Mouse (Mus musculus) midbrain, embryonic 16.5 days (tissue): ENCODE results near the gene R3hdm2. TPM values are rescaled to one million over a fixed set of nuclear protein-coding genes. Genes with fewer than 3 reads are reported as not detected.
A peak's percentile ranks its signal among the peaks of the same experiment; 100 is the strongest.

Experiments
- ATAC-seq: fragments of 200-750 bp; cut with Nextera tagmentation; 2 replicates; pipeline ENCODE4 v1.8.0; 2017; ENCODE audit warnings: moderate TSS enrichment
- H3K27ac ChIP-seq: fragments of 300-500 bp; sonication (generic); 2 replicates; pipeline ENCODE4 v1.5.1; 2014; ENCODE audit warnings: mild to moderate bottlenecking, low read length, mixed read lengths
- H3K27me3 ChIP-seq: fragments of 300-500 bp; sonication (generic); 2 replicates; pipeline ENCODE4 v1.6.1; 2014; ENCODE audit warnings: low read depth, low read length, mixed read lengths; ENCODE audit not compliant: control insufficient read depth, insufficient read depth
- H3K36me3 ChIP-seq: fragments of 300-500 bp; sonication (generic); 2 replicates; pipeline ENCODE4 v1.6.1; 2014; ENCODE audit warnings: mild to moderate bottlenecking, low read length, moderate library complexity, mixed read lengths; ENCODE audit not compliant: control insufficient read depth, insufficient read depth
- H3K4me1 ChIP-seq: fragments of 300-500 bp; sonication (generic); 2 replicates; pipeline ENCODE4 v1.6.1; 2014; ENCODE audit warnings: mild to moderate bottlenecking, low read length, mixed read lengths; ENCODE audit not compliant: control insufficient read depth, insufficient read depth
- H3K4me2 ChIP-seq: fragments of 300-500 bp; sonication (generic); 2 replicates; pipeline ENCODE4 v1.6.1; 2014; ENCODE audit warnings: mild to moderate bottlenecking, low read length, mixed read lengths
- H3K4me3 ChIP-seq: fragments of 300-500 bp; sonication (generic); 2 replicates; pipeline ENCODE4 v1.5.1; 2014; ENCODE audit warnings: low read depth, mild to moderate bottlenecking, low read length, moderate library complexity, mixed read lengths
- H3K9ac ChIP-seq: fragments of 300-500 bp; sonication (generic); 2 replicates; pipeline ENCODE4 v1.6.1; 2014; ENCODE audit warnings: low read depth, low read length, mixed read lengths
- H3K9me3 ChIP-seq: fragments of 300-500 bp; sonication (generic); replicated peaks from 2 replicates; pipeline ENCODE4 v1.6.1; 2014; ENCODE audit warnings: mild to moderate bottlenecking, low read length, mixed read lengths; ENCODE audit not compliant: control insufficient read depth, poor library complexity, severe bottlenecking
- WGBS: fragments of 180-500 bp; shearing (Covaris S2); extraction: QIAGEN DNeasy Blood & Tissue Kit; methylation state at CpG from one replicate; pipeline ENCODE4 v1.1.7; 2014; 5-methylcytosine and 5-hydroxymethylcytosine counted together
- polyA plus RNA-seq: library from polyadenylated mRNA; unstranded; fragments of >200 nt; fragmentation: Nextera tagmentation; extraction: Ambion mirVana; gene quantifications from 2 replicates; pipeline ENCODE4 v1.2.1, GENCODE M21; 2015

The R3hdm2 gene
- polyA plus RNA-seq, 1 experiment from 2014 or later = 35.2 TPM

DNA sequence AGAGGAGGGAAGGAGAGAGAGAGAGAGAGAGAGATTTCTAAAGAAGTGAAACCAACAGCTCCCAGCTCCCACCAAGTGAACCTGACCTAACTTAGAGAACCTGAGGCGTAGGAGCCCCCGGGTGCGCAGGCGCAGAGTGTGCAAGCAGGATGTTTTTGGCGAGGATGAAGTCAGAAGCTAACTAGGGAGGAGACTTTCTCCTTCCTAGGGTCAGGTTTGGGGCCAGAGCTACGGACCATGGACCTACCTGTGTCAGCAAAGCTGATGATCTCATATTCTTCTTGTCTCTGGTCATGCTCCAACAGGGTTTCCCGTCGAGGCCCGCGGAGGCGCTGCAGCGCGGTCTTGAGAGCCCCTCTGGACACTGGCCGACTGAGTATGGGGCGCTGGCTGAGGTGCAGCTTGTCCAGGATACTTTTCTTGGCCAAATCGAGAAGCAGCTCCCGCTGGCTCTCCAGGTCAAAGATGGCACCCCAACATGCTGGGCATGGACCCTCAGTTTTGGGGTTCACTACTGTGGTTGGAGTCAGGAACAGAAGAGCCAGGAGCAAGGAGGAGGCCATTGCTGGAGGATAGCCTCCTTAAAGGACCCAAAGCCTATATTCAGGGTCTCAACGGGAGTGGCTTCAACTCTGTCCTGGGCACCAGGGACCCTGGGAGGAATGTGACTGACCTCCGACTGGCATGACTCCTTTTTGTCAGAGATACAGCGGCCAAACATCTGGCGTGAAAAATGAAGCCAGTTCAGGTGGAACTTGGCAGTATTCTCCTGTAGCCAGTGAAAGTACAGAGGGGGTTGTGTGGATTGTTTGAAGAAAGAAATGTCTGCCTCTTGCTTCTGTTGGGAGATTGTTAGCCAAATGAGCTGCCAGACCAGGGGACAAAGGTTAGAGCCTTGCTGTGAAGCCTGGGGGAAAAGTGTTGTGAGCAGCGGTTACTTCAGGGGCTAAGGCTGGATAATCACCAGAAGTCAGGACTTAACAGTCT is 10.0 kb upstream of the R3hdm2 start, which contains the start of gene Inhbc:
Gene Inhbc (minus strand): TSS at position 598 of the 987 bp plus-strand sequence.
- Histone ChIP-seq H3K4me3 (no peak within 1 kb of the TSS), H3K4me1 (no peaks in the 10 kb centered on the region), H3K4me2 (no peak within 1 kb of the TSS), H3K36me3 (no peaks in the 10 kb centered on the region), H3K9ac (no peak within 1 kb of the TSS), H3K9me3 (no peaks in the 10 kb centered on the region), H3K27me3 (no peaks in the 10 kb centered on the region), H3K27ac (no peak within 1 kb of the TSS)
- 77% methylated on average over 22 of the region's 22 CpGs for WGBS
- no peak for ATAC-seq

DNA sequence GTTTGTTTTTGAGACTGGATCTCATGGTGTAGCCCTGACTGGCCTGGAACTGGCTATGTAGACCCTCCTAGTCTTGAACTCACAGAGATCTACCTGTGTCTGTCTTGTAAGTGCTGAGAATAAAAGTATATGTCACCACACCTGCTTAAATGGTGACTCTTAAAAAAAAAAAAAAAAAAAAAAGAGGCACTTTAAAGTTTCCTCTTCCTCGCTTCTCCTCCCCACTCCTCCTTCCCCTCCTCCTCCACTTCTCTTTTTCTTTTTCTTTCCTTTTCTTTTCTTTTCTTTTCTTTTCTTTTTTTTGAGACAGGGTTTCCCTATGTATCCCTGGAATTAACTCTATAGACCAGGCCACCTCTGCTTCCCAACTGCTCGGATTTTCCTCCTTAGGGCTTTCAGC is 9.1 kb upstream of the R3hdm2 start:
- ATAC-seq = no peak
- WGBS = 62% methylated on average over 2 of the region's 2 CpGs
- H3K36me3 ChIP-seq = no peaks in the 10 kb centered on the region
- H3K4me1 ChIP-seq = no peaks in the 10 kb centered on the region
- H3K9ac ChIP-seq = no peak overlapping the region
- no peaks in the 10 kb centered on the region for H3K27me3 ChIP-seq
- H3K4me2 ChIP-seq = no peak overlapping the region
- H3K9me3 ChIP-seq = no peaks in the 10 kb centered on the region
- no peak overlapping the region for H3K27ac ChIP-seq
- H3K4me3 ChIP-seq = no peak overlapping the region

DNA sequence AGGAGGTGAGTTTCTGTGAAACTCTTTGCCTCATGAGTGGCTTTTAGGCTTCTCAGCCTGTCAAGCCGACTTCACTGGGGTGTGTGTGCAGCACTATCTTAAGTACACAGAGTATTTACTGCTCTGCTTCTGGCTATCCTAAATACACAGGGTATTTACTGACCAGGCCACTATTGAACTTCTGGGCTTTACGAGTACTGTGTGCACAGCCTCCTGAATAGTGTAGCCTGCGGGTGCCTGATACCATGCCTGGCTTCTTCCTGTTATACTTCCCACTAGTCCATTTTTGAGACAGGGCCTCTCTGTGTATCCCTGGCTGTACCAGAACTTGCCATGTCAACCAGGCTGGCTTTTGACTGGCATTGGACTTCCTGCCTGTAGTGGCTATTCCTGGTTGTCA is 2.4 kb upstream of the R3hdm2 start:
- WGBS = 71% methylated on average over 3 of the region's 3 CpGs

GRCm38 (mm10) chr10:127379654-127380053 is 473 bp upstream of the R3hdm2 start:
- 86% methylated on average over 8 of the region's 8 CpGs for WGBS
- Histone ChIP-seq H3K4me3 (peak overlapping the region; percentile 80), H3K27me3 (no peaks in the 10 kb centered on the region), H3K36me3 (no peaks in the 10 kb centered on the region), H3K9ac (peak overlapping the region; percentile 87), H3K4me1 (peaks cover 8% of the 10 kb centered on the region), H3K9me3 (no peaks in the 10 kb centered on the region), H3K27ac (peak overlapping the region; percentile 95; the same call in 1 of the 2 replicates), H3K4me2 (peak overlapping the region; percentile 78)
- no peak for ATAC-seq

More for the DNA sequence above, 2.4 kb upstream of the R3hdm2 start:
- Histone ChIP-seq H3K9ac (no peak overlapping the region), H3K4me2 (no peak overlapping the region), H3K4me3 (no peak overlapping the region), H3K27me3 (no peaks in the 10 kb centered on the region), H3K27ac (no peak overlapping the region), H3K36me3 (no peaks in the 10 kb centered on the region), H3K9me3 (no peaks in the 10 kb centered on the region), H3K4me1 (peaks cover 8% of the 10 kb centered on the region)
- ATAC-seq = no peak

DNA sequence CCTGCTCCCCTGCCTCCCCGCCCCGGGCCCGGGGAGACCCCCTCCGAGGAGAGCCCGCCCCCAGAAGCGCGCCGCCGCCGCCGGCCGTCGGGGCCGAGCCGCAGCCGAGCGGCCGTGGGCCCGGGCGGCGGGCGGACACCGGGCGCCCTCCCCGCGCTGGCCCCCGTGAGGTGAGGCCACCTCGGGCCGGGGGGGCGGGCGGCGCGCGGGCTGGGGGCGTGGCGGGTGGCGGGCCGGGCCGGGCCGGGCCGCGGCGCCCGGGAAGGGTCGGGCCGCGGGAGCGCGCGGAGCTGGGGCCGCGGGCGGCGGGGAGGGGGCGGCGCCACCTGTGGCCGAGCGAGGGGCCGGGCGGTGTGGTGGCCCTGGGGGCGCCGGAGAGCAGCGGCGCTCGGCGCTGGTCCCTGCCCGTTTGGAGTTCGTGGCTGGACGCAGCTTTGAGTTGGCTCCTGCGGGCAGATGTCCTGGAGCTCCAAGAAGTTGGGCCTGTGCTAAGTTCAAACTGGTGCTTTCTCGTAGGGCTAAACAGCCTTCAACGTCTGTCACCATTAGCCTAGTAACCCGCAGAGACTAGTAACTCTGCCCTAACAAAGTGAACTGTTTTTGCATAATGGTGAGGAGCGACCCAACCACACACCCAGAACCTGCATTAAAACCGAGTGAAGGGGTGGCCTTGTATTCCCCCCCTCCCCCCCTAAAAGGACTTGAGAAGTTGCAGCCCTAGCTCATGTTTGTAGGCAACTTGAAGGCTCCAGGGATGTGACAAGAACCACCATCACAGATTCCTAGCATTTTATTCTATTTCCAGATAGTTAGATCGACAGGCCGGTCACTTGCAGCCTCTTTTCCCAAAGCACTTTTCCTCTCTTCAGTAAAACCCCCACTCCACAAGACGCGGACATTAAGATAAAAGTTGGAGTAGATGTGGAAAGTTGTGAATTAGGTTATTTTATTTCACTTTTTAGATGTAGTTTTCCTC is 928 bp downstream of the R3hdm2 start:
- peaks cover 8% of the 10 kb centered on the region for H3K4me1 ChIP-seq
- H3K27ac ChIP-seq = peak overlapping the region; percentile 95
- peak overlapping the region; percentile 87 for H3K9ac ChIP-seq
- no peaks in the 10 kb centered on the region for H3K27me3 ChIP-seq
- peak overlapping the region; percentile 80 for H3K4me3 ChIP-seq
- ATAC-seq = peak; percentile 75
- H3K9me3 ChIP-seq = no peaks in the 10 kb centered on the region
- no peaks in the 10 kb centered on the region for H3K36me3 ChIP-seq
- peak overlapping the region; percentile 60 for H3K4me2 ChIP-seq
- 1% methylated on average over 15 of the region's 79 CpGs for WGBS

DNA sequence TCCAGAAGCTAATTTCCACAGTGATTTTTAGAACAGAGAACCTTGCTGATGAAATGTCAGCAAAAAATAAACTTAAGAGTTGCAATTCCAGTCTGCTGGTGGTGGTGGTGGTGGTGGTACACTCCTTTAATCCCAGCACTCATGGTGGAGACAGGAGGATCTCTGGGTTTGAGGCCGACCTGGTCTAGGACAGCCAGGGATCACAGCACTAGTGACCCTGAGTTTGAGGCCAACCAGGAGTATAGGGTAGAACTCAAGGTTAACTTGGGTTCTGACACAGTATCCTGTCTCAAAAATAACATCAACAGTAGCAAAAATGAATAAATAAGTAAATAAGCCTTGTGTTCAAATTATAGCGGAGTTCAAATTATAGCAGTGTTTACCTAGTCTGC is 1.6 kb downstream of the R3hdm2 start:
- Histone ChIP-seq H3K36me3 (no peaks in the 10 kb centered on the region), H3K27me3 (no peaks in the 10 kb centered on the region), H3K4me2 (peak overlapping the region; percentile 60), H3K27ac (no peak overlapping the region), H3K4me3 (peak overlapping the region; percentile 80; the same call in 1 of the 2 replicates), H3K9me3 (no peaks in the 10 kb centered on the region), H3K9ac (no peak overlapping the region), H3K4me1 (peaks cover 8% of the 10 kb centered on the region)
- no peak for ATAC-seq
- 62% methylated on average over 2 of the region's 2 CpGs for WGBS

GRCm38 (mm10) chr10:127391774-127392173 is 11.6 kb downstream of the R3hdm2 start:
- ATAC-seq = no peak
- H3K9ac ChIP-seq = no peak overlapping the region
- H3K4me2 ChIP-seq = no peak overlapping the region
- no peak overlapping the region for H3K27ac ChIP-seq
- H3K9me3 ChIP-seq = no peaks in the 10 kb centered on the region
- H3K4me1 ChIP-seq = no peaks in the 10 kb centered on the region
- no peaks in the 10 kb centered on the region for H3K27me3 ChIP-seq
- no peaks in the 10 kb centered on the region for H3K36me3 ChIP-seq
- 84% methylated on average over 6 of the region's 6 CpGs for WGBS
- no peak overlapping the region for H3K4me3 ChIP-seq

DNA sequence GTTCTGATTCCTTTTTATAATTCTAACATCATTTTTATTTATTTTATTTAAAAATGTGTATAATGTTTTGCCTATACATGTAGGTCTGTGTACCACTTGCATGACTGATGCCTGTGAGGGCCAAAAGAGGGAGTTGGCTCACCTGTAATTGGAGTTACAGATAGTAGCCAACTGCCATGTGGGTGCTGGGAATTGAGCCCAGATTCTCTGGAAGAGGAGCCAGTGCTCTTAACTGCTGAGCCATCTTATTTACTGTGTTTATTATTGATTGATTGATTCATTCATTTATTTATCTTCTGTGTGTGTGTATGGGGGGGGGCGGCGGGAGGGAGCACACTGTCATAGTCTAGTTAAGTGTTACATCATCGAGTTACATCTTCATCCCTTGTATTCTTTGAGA is 24.6 kb downstream of the R3hdm2 start:
- no peak for ATAC-seq
- no peak overlapping the region for H3K4me2 ChIP-seq
- no peak overlapping the region for H3K4me3 ChIP-seq
- no peaks in the 10 kb centered on the region for H3K4me1 ChIP-seq
- 93% methylated on average over 3 of the region's 3 CpGs for WGBS
- H3K27ac ChIP-seq = no peak overlapping the region
- H3K36me3 ChIP-seq = peaks cover 15% of the 10 kb centered on the region
- no peaks in the 10 kb centered on the region for H3K27me3 ChIP-seq
- H3K9ac ChIP-seq = no peak overlapping the region
- H3K9me3 ChIP-seq = no peaks in the 10 kb centered on the region
